Mouse (Mus musculus) ES-Bruce4 (cell line): Measurements from ENCODE around the gene Galnt18.

Experiments
- CTCF ChIP-seq: IDR thresholded peaks from one replicate; pipeline ENCODE4 v1.8.1; 2011; ENCODE audit warnings: low read depth, low read length
- EP300 ChIP-seq: IDR thresholded peaks from 2 replicates; pipeline ENCODE4 v1.6.1; 2011; ENCODE audit warnings: low read depth, low read length; ENCODE audit not compliant: insufficient read depth
- POLR2A ChIP-seq: IDR thresholded peaks from one replicate; pipeline ENCODE4 v1.8.1; 2011; ENCODE audit warnings: low read length; ENCODE audit not compliant: insufficient read depth

DNA sequence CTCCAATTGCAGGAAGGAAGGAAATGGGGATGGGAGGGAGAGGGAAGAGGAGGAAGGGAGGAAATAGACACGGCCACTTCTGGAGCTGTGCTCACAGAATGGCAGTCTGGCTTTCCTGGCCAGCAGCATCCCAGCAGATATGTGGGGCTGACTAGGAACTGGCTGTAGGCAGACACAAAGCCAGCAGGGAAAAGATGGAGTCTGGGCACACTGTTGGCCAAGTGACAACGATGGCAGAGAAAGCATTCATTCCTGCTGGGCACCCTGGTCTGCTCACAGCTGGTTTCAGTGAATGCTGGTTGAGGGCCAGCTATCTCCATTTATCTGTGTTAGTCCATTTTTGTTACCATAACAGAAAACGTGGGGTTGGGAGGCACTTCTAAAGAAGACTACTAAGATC, 43.4 kb downstream of the Galnt18 start:
- TF ChIP-seq CTCF (no peak), POLR2A (no peak), EP300 (no peak)
